Mouse (Mus musculus): ENCODE measurements around the gene Gpr75. TPM values are rescaled to one million over a fixed set of nuclear protein-coding genes. Genes with fewer than 3 reads are reported as not detected.

Gpr75 gene
- 13.0 and 13.7 TPM in 2 replicates for total RNA-seq (2014; rRNA removed)
- 5.2 and 5.4 TPM in 2 replicates for polyA plus RNA-seq (2015; fragmentation: Nextera tagmentation; extraction: Ambion mirVana)

GRCm38 (mm10) chr11:30885171-30885871 is at the start of gene Gpr75, which contains the start of gene Asb3:
Gene Gpr75, plus strand, starts transcription at chr11:30885358.
Gene Asb3, plus strand, starts transcription at chr11:30885416.
- Histone ChIP-seq H3K27me3 (ENCODE audit: insufficient read depth, low read length) (no peaks in the 10 kb centered on the region), H3K4me3 (ENCODE audit: low read length) (peak within 1 kb of the TSS; percentile 66), H3K36me3 (ENCODE audit: insufficient read depth, low read length) (no peaks in the 10 kb centered on the region), H3K27ac (peak within 1 kb of the TSS; percentile 94), H3K9ac (replicated peaks; ENCODE audit: low read length) (peak within 1 kb of the TSS; percentile 87), H3K4me2 (ENCODE audit: low read depth, low read length) (peak within 1 kb of the TSS; percentile 83), H3K9me3 (ENCODE audit: low read length) (no peaks in the 10 kb centered on the region), H3K4me1 (ENCODE audit: insufficient read depth, low read length) (0 out of 2 replicates have a peak, but pooled peaks cover 2% of the 10 kb centered on the region)
- peak; percentile 95 for ATAC-seq
- peak; percentile 73 for DNase-seq (ENCODE audit: low spot score)
- 0 out of 2 replicates have a peak, but pooled peaks have one; percentile 14 for TF ChIP-seq CTCF (IDR thresholded peaks at IDR 0.05; ENCODE audit: low read depth)
- 2% methylated on average over 41 of the region's 41 CpGs for WGBS

GRCm38 (mm10) chr11:30838793-30839192 is 46.4 kb upstream of the Gpr75 start:
- Histone ChIP-seq H3K27me3 (ENCODE audit: insufficient read depth, low read length) (no peaks in the 10 kb centered on the region), H3K4me1 (ENCODE audit: insufficient read depth, low read length) (no peaks in the 10 kb centered on the region), H3K4me3 (ENCODE audit: low read length) (no peak overlapping the region), H3K27ac (no peak overlapping the region), H3K36me3 (ENCODE audit: insufficient read depth, low read length) (peaks cover 33% of the 10 kb centered on the region), H3K9me3 (ENCODE audit: low read length) (no peaks in the 10 kb centered on the region), H3K4me2 (ENCODE audit: low read depth, low read length) (no peak overlapping the region), H3K9ac (replicated peaks; ENCODE audit: low read length) (no peak overlapping the region)
- ATAC-seq (no peak), DNase-seq (ENCODE audit: low spot score) (no peak)
- 97% methylated on average over 2 of the region's 2 CpGs for WGBS
- TF ChIP-seq CTCF (IDR thresholded peaks at IDR 0.05; ENCODE audit: low read depth) = no peak

GRCm38 (mm10) chr11:30844355-30844754 is 40.8 kb upstream of the Gpr75 start:
- peaks cover 28% of the 10 kb centered on the region; the same call in 1 of the 2 replicates for H3K36me3 ChIP-seq (ENCODE audit: insufficient read depth, low read length)
- WGBS = 84% methylated on average over 1 of the region's 1 CpGs

GRCm38 (mm10) chr11:30872425-30872824 is 12.7 kb upstream of the Gpr75 start:
- Histone ChIP-seq H3K4me1 (ENCODE audit: insufficient read depth, low read length) (no peaks in the 10 kb centered on the region), H3K4me3 (ENCODE audit: low read length) (no peak overlapping the region), H3K4me2 (ENCODE audit: low read depth, low read length) (no peak overlapping the region), H3K9ac (replicated peaks; ENCODE audit: low read length) (no peak overlapping the region), H3K36me3 (ENCODE audit: insufficient read depth, low read length) (peaks cover 20% of the 10 kb centered on the region; the same call in 1 of the 2 replicates), H3K9me3 (ENCODE audit: low read length) (no peaks in the 10 kb centered on the region; the same call in 1 of the 2 replicates), H3K27me3 (ENCODE audit: insufficient read depth, low read length) (no peaks in the 10 kb centered on the region), H3K27ac (no peak overlapping the region)
- ATAC-seq (no peak), DNase-seq (ENCODE audit: low spot score) (no peak)
- TF ChIP-seq CTCF (IDR thresholded peaks at IDR 0.05; ENCODE audit: low read depth) = no peak

More at GRCm38 (mm10) chr11:30844355-30844754, 40.8 kb upstream of the Gpr75 start:
- Histone ChIP-seq H3K27me3 (ENCODE audit: insufficient read depth, low read length) (no peaks in the 10 kb centered on the region), H3K4me3 (ENCODE audit: low read length) (no peak overlapping the region), H3K9ac (replicated peaks; ENCODE audit: low read length) (no peak overlapping the region), H3K4me1 (ENCODE audit: insufficient read depth, low read length) (no peaks in the 10 kb centered on the region), H3K9me3 (ENCODE audit: low read length) (no peaks in the 10 kb centered on the region), H3K4me2 (ENCODE audit: low read depth, low read length) (no peak overlapping the region), H3K27ac (no peak overlapping the region)
- no peak for DNase-seq (ENCODE audit: low spot score)
- no peak for ATAC-seq
- TF ChIP-seq CTCF (IDR thresholded peaks at IDR 0.05; ENCODE audit: low read depth) = no peak

- no peak for DNase-seq (ENCODE audit: low spot score)
- WGBS = 90% methylated on average over 2 of the region's 2 CpGs
- no peak overlapping the region for H3K4me2 ChIP-seq (ENCODE audit: low read depth, low read length)
Observed at GRCm38 (mm10) chr11:30888153-30888552, 3.0 kb downstream of the Gpr75 start.

GRCm38 (mm10) chr11:30896201-30896600 is 11.0 kb downstream of the Gpr75 start:
- Histone ChIP-seq H3K27me3 (ENCODE audit: insufficient read depth, low read length) (no peaks in the 10 kb centered on the region), H3K4me3 (ENCODE audit: low read length) (no peak overlapping the region), H3K36me3 (ENCODE audit: insufficient read depth, low read length) (peaks cover 4% of the 10 kb centered on the region; the same call in 1 of the 2 replicates), H3K9me3 (ENCODE audit: low read length) (no peaks in the 10 kb centered on the region), H3K4me2 (ENCODE audit: low read depth, low read length) (no peak overlapping the region), H3K27ac (no peak overlapping the region), H3K4me1 (ENCODE audit: insufficient read depth, low read length) (no peaks in the 10 kb centered on the region), H3K9ac (replicated peaks; ENCODE audit: low read length) (no peak overlapping the region)
- ATAC-seq (no peak), DNase-seq (ENCODE audit: low spot score) (no peak)
- no peak for TF ChIP-seq CTCF (IDR thresholded peaks at IDR 0.05; ENCODE audit: low read depth)
- WGBS = 86% methylated on average over 1 of the region's 1 CpGs

More at GRCm38 (mm10) chr11:30888153-30888552, 3.0 kb downstream of the Gpr75 start:
- 0 out of 2 replicates have a peak, but pooled peaks cover 2% of the 10 kb centered on the region for H3K4me1 ChIP-seq (ENCODE audit: insufficient read depth, low read length)
- no peak for TF ChIP-seq CTCF (IDR thresholded peaks at IDR 0.05; ENCODE audit: low read depth)
- no peaks in the 10 kb centered on the region for H3K9me3 ChIP-seq (ENCODE audit: low read length)
- H3K9ac ChIP-seq (replicated peaks; ENCODE audit: low read length) = no peak overlapping the region
- no peak overlapping the region for H3K27ac ChIP-seq
- ATAC-seq = no peak
- no peaks in the 10 kb centered on the region for H3K27me3 ChIP-seq (ENCODE audit: insufficient read depth, low read length)
- peaks cover 4% of the 10 kb centered on the region; the same call in 1 of the 2 replicates for H3K36me3 ChIP-seq (ENCODE audit: insufficient read depth, low read length)
- no peak overlapping the region for H3K4me3 ChIP-seq (ENCODE audit: low read length)

GRCm38 (mm10) chr11:30899312-30899711 is 14.2 kb downstream of the Gpr75 start:
- no peak for ATAC-seq
- H3K4me2 ChIP-seq (ENCODE audit: low read depth, low read length) = no peak overlapping the region
- H3K4me3 ChIP-seq (ENCODE audit: low read length) = no peak overlapping the region
- H3K4me1 ChIP-seq (ENCODE audit: insufficient read depth, low read length) = no peaks in the 10 kb centered on the region
- no peaks in the 10 kb centered on the region for H3K36me3 ChIP-seq (ENCODE audit: insufficient read depth, low read length)
- TF ChIP-seq CTCF (IDR thresholded peaks at IDR 0.05; ENCODE audit: low read depth) = no peak
- DNase-seq (ENCODE audit: low spot score) = no peak
- no peaks in the 10 kb centered on the region for H3K9me3 ChIP-seq (ENCODE audit: low read length)
- no peak overlapping the region for H3K9ac ChIP-seq (replicated peaks; ENCODE audit: low read length)
- H3K27me3 ChIP-seq (ENCODE audit: insufficient read depth, low read length) = no peaks in the 10 kb centered on the region
- H3K27ac ChIP-seq = no peak overlapping the region
